23 mouse cellular contexts compared by ENCODE assay signal in the genomic region with DNA sequence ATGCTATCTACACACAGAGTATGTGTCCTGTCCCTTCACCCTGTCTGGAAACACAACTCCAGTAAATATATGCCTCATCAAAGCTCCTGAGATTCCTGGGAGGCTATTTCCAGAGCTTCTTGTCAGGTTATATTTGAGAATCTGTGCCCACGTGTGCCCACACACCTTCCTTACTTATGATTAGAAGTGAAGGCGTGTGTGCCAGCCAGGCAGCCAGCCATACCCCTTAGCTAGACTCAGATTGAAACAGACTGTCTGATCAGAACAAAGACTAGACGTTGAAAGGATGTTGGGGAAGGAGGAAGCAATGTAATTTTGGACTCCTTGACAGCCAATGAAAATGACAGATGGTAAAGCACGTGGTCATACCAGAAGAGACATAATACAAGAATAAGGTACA. TPM values are rescaled to one million over a fixed set of nuclear protein-coding genes. Genes with fewer than 3 reads are reported as not detected.
A peak's percentile ranks its signal among the peaks of the same experiment; 100 is the strongest.
DNase-seq lines count a peak whose midpoint lies in the region; ATAC-seq lines count a peak whose summit lies in the region.
"Had no signal": no experiment of that assay in that cellular context is flagged by ENCODE, and none has a peak within 500 bp of the region (broad histone marks: within the 10 kb centered on the region; RNA-seq: fewer than 3 reads in every experiment).

No protein-coding gene starts in this region.

- DNase-seq in frontal cortex, adult 2 months (ENCODE audit: extremely low spot score in 1 of 2, low spot score in 1 of 2), result peak; percentile 6 to 38
- DNase-seq in frontal cortex, postnatal 10 days (ENCODE audit: low spot score in 2 of 2), result no peak
- peak; percentile 20 to 28 for DNase-seq in right cerebral cortex, adult 2 months (ENCODE audit: low spot score in 2 of 2)
- DNase-seq in right cerebral cortex, postnatal 14 days, result no peak
- peak; percentile 14 for DNase-seq in left cerebral cortex, postnatal 14 days (ENCODE audit: low spot score in 2 of 2)
- no peak for DNase-seq in hindbrain, embryonic 11.5 days (ENCODE audit: low spot score)
- no peak for DNase-seq in layer of hippocampus, adult 18-20 months (ENCODE audit: low spot score in 2 of 2)
- DNase-seq: adrenal gland, adult 2 months; adrenal gland, postnatal 25 days; cerebellum, adult 2 months; cerebellum, postnatal 14 days; embryo, embryonic 11 days; gastrocnemius, postnatal 14 days; heart, adult 2 months; heart, postnatal 14 days had no signal

- no peak overlapping the region for H3K9ac ChIP-seq in hindbrain, embryonic 11.5 days (ENCODE audit: low read depth, low read length)
- H3K9ac ChIP-seq: embryonic facial prominence, embryonic 15.5 days; heart, embryonic 15.5 days; hindbrain, embryonic 15.5 days had no signal

- no peaks in the 10 kb centered on the region for H3K36me3 ChIP-seq in hindbrain, embryonic 11.5 days (ENCODE audit: control insufficient read depth, insufficient read depth, low read length)
- H3K36me3 ChIP-seq: embryonic facial prominence, embryonic 15.5 days; heart, embryonic 15.5 days; hindbrain, embryonic 10.5 days; hindbrain, embryonic 15.5 days had no signal

- H3K27ac ChIP-seq in hindbrain, embryonic 11.5 days (ENCODE audit: low read depth, low read length), result no peak overlapping the region
- H3K27ac ChIP-seq: embryonic facial prominence, embryonic 15.5 days; heart, adult 2 months; heart, embryonic 15.5 days; hindbrain, embryonic 10.5 days; hindbrain, embryonic 15.5 days had no signal

- intact Hi-C loops in left cerebral cortex, postnatal 14 days (cut with DNase I), result no loop called here

- H3K4me1 ChIP-seq in hindbrain, embryonic 11.5 days (replicated peaks; ENCODE audit: control insufficient read depth, insufficient read depth, low read length), result no peaks in the 10 kb centered on the region

- ATAC-seq in hindbrain, embryonic 11.5 days (ENCODE audit: low FRiP score), result no peak
- ATAC-seq: forebrain, embryonic 16.5 days had no signal

- no peak overlapping the region for H3K4me3 ChIP-seq in hindbrain, embryonic 11.5 days (ENCODE audit: low read depth, low read length)
- H3K4me3 ChIP-seq: embryonic facial prominence, embryonic 15.5 days; erythroblast, embryonic 14.5 days; heart, adult 2 months; heart, embryonic 15.5 days; hindbrain, embryonic 10.5 days; hindbrain, embryonic 15.5 days had no signal

- 75% methylated on average over 4 of the region's 4 CpGs for WGBS in hindbrain, embryonic 11.5 days

- H3K27me3 ChIP-seq in hindbrain, embryonic 11.5 days (ENCODE audit: control insufficient read depth, insufficient read depth, low read length), result no peaks in the 10 kb centered on the region
- H3K27me3 ChIP-seq: heart, embryonic 15.5 days; hindbrain, embryonic 15.5 days had no signal

- no peak overlapping the region for H3K4me2 ChIP-seq in hindbrain, embryonic 11.5 days (replicated peaks; ENCODE audit: low read depth, low read length)
- H3K4me2 ChIP-seq: embryonic facial prominence, embryonic 15.5 days; heart, embryonic 11.5 days; heart, embryonic 15.5 days; hindbrain, embryonic 15.5 days had no signal

- no peaks in the 10 kb centered on the region for H3K9me3 ChIP-seq in hindbrain, embryonic 11.5 days (ENCODE audit: control insufficient read depth, low read length)
- H3K9me3 ChIP-seq: embryonic facial prominence, embryonic 15.5 days had no signal

RNA-seq across cellular contexts. Expression of gene Msx2, which starts 45.4 kb away (rescaled TPM):
- 0.40 and 0.66 TPM in 2 replicates for polyA plus RNA-seq in frontal cortex, adult 2 months (2012; rRNA removed)
- under 1 TPM; 0.29 to 0.49 TPM for total RNA-seq in left cerebral cortex, postnatal 14 days (2021)
- 58.3 and 66.3 TPM in 2 replicates for polyA plus RNA-seq in hindbrain, embryonic 11.5 days (2014; fragmentation: Nextera tagmentation; extraction: Ambion mirVana)
- under 1 TPM; 0.32 to 0.38 TPM for total RNA-seq in layer of hippocampus, adult 18-20 months (2021)
- total RNA-seq: common myeloid progenitor, adult 5-6 weeks had no signal
- polyA plus RNA-seq: erythroblast, embryonic 14.5 days had no signal

Comparison
In these comparisons a context has a peak if more than half of its experiments do, and no peak if none do; other contexts are left out.
1. DNase-seq: peak in frontal cortex, adult 2 months (2 of 2), right cerebral cortex, adult 2 months (2 of 2) and left cerebral cortex, postnatal 14 days (2 of 2); none in frontal cortex, postnatal 10 days (0 of 2), right cerebral cortex, postnatal 14 days (single experiment), hindbrain, embryonic 11.5 days (single experiment) and layer of hippocampus, adult 18-20 months (0 of 2).